Mouse (Mus musculus) ES-Bruce4 (cell line): ENCODE measurements around the gene Xylt1. TPM values are rescaled to one million over a fixed set of nuclear protein-coding genes. Genes with fewer than 3 reads are reported as not detected.

ENCODE experiments used
- H3K27ac ChIP-seq: 2 replicates; pipeline ENCODE4 v1.5.1; 2012; ENCODE audit warnings: low read length, inconsistent platforms; ENCODE audit not compliant: insufficient read depth
- H3K27me3 ChIP-seq: 2 replicates; pipeline ENCODE4 v1.6.1; 2012; ENCODE audit warnings: mild to moderate bottlenecking, low read length, inconsistent platforms; ENCODE audit not compliant: control insufficient read depth, poor library complexity, insufficient read depth, severe bottlenecking
- H3K36me3 ChIP-seq: 2 replicates; pipeline ENCODE4 v1.6.1; 2012; ENCODE audit warnings: inconsistent platforms, mild to moderate bottlenecking, low read length, moderate library complexity; ENCODE audit not compliant: control insufficient read depth, poor library complexity, insufficient read depth, severe bottlenecking
- H3K4me1 ChIP-seq: one replicate; pipeline ENCODE4 v1.8.1; 2011; ENCODE audit warnings: low read length; ENCODE audit not compliant: control insufficient read depth, insufficient read depth
- H3K4me3 ChIP-seq: 2 replicates; pipeline ENCODE4 v1.5.1; 2011; ENCODE audit warnings: low read depth, mild to moderate bottlenecking, low read length
- H3K9ac ChIP-seq: 2 replicates; pipeline ENCODE4 v1.6.1; 2012; ENCODE audit warnings: low read depth, mild to moderate bottlenecking, inconsistent platforms; ENCODE audit not compliant: poor library complexity, severe bottlenecking
- H3K9me3 ChIP-seq: replicated peaks from 2 replicates; pipeline ENCODE4 v1.6.1; 2012; ENCODE audit warnings: mild to moderate bottlenecking, low read length, inconsistent platforms; ENCODE audit not compliant: control insufficient read depth, poor library complexity, insufficient read depth, severe bottlenecking
- CTCF ChIP-seq: IDR thresholded peaks from one replicate; pipeline ENCODE4 v1.8.1; 2011; ENCODE audit warnings: low read depth, low read length
- EP300 ChIP-seq: IDR thresholded peaks from 2 replicates; pipeline ENCODE4 v1.6.1; 2011; ENCODE audit warnings: low read depth, low read length; ENCODE audit not compliant: insufficient read depth
- POLR2A ChIP-seq: IDR thresholded peaks from one replicate; pipeline ENCODE4 v1.8.1; 2011; ENCODE audit warnings: low read length; ENCODE audit not compliant: insufficient read depth
- polyA plus RNA-seq: library from polyadenylated mRNA; stranded (reverse); fragments of >200 nt; gene quantifications from 2 replicates; pipeline ENCODE4 v1.2.4, GENCODE M21; 2011; ENCODE audit warnings: low read depth; ENCODE audit not compliant: missing spikeins, insufficient read depth, insufficient read length

Gene Xylt1
- polyA plus RNA-seq, 1 experiment = 1.2 TPM

- Histone ChIP-seq H3K4me3 (no peak overlapping the region), H3K36me3 (no peaks in the 10 kb centered on the region), H3K9me3 (no peaks in the 10 kb centered on the region), H3K27ac (no peak overlapping the region), H3K9ac (no peak overlapping the region), H3K27me3 (no peaks in the 10 kb centered on the region), H3K4me1 (no peaks in the 10 kb centered on the region)
- TF ChIP-seq CTCF (no peak), EP300 (no peak), POLR2A (no peak)
These were observed 143.8 kb downstream of the Xylt1 start for GRCm38 (mm10) chr7:117524430-117525214.

- TF ChIP-seq POLR2A = no peak
- TF ChIP-seq CTCF = no peak
- no peak for TF ChIP-seq EP300
- no peaks in the 10 kb centered on the region for H3K27me3 ChIP-seq
- H3K27ac ChIP-seq = no peak overlapping the region
- no peaks in the 10 kb centered on the region for H3K4me1 ChIP-seq
- no peaks in the 10 kb centered on the region for H3K36me3 ChIP-seq
- no peaks in the 10 kb centered on the region for H3K9me3 ChIP-seq
- no peak overlapping the region for H3K4me3 ChIP-seq
- H3K9ac ChIP-seq = no peak overlapping the region
These were observed 144.9 kb downstream of the Xylt1 start for GRCm38 (mm10) chr7:117525678-117526077.

- Histone ChIP-seq H3K4me1 (no peaks in the 10 kb centered on the region), H3K27me3 (no peaks in the 10 kb centered on the region), H3K9ac (no peak overlapping the region), H3K36me3 (no peaks in the 10 kb centered on the region), H3K27ac (no peak overlapping the region), H3K4me3 (no peak overlapping the region), H3K9me3 (no peaks in the 10 kb centered on the region)
- TF ChIP-seq POLR2A = no peak
- no peak for TF ChIP-seq CTCF
- no peak for TF ChIP-seq EP300
These were observed 145.8 kb downstream of the Xylt1 start for GRCm38 (mm10) chr7:117526570-117526969.

- H3K27ac ChIP-seq = no peak overlapping the region
- H3K4me1 ChIP-seq = no peaks in the 10 kb centered on the region
- H3K36me3 ChIP-seq = no peaks in the 10 kb centered on the region
- no peaks in the 10 kb centered on the region for H3K9me3 ChIP-seq
- TF ChIP-seq EP300 (no peak), POLR2A (no peak), CTCF (no peak)
- H3K27me3 ChIP-seq = no peaks in the 10 kb centered on the region
- H3K4me3 ChIP-seq = no peak overlapping the region
- no peak overlapping the region for H3K9ac ChIP-seq
These were observed 149.2 kb downstream of the Xylt1 start for GRCm38 (mm10) chr7:117529787-117530655.

- H3K27ac ChIP-seq = no peak overlapping the region
- no peaks in the 10 kb centered on the region for H3K27me3 ChIP-seq
- H3K4me3 ChIP-seq = no peak overlapping the region
- no peaks in the 10 kb centered on the region for H3K4me1 ChIP-seq
- TF ChIP-seq POLR2A (no peak), CTCF (no peak), EP300 (no peak)
- no peaks in the 10 kb centered on the region for H3K36me3 ChIP-seq
- H3K9me3 ChIP-seq = no peaks in the 10 kb centered on the region
- no peak overlapping the region for H3K9ac ChIP-seq
These were observed 151.9 kb downstream of the Xylt1 start for GRCm38 (mm10) chr7:117532651-117533050.

- H3K4me3 ChIP-seq = no peak overlapping the region
- H3K27me3 ChIP-seq = no peaks in the 10 kb centered on the region
- H3K36me3 ChIP-seq = no peaks in the 10 kb centered on the region
- H3K9me3 ChIP-seq = no peaks in the 10 kb centered on the region
- H3K9ac ChIP-seq = no peak overlapping the region
- no peaks in the 10 kb centered on the region for H3K4me1 ChIP-seq
- no peak overlapping the region for H3K27ac ChIP-seq
- no peak for TF ChIP-seq POLR2A
- no peak for TF ChIP-seq EP300
- TF ChIP-seq CTCF = no peak
These were observed 152.4 kb downstream of the Xylt1 start for GRCm38 (mm10) chr7:117533164-117533563.
